ENCODE assay signal across 24 mouse cellular contexts in the genomic region with DNA sequence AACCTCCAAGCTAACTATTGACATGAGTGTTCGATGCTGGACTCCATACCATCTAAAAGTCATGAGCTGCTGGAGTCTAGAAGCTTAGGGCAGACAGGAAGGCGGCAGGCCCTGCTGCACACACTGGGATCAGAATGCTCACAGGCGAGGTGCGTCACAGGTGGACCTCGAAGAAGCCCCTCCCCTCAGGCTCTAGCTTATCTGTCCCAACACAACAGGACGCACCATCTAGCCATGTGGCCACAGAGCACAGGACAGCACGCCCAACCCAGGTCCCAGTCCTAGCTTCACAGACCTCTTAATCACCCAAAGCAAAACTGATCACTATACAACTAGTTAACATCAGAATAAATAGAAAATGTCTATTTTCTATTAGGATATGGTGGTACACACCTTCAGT. TPM values are rescaled to one million over a fixed set of nuclear protein-coding genes. Genes with fewer than 3 reads are reported as not detected.
A peak's percentile ranks its signal among the peaks of the same experiment; 100 is the strongest.
DNase-seq lines count a peak whose midpoint lies in the region; ATAC-seq and TF ChIP-seq lines count a peak whose summit lies in the region.
"Had no signal": no experiment of that assay in that cellular context is flagged by ENCODE, and none has a peak within 500 bp of the region (broad histone marks: within the 10 kb centered on the region; RNA-seq: fewer than 3 reads in every experiment).

No protein-coding gene starts in this region.

- H3K4me3 ChIP-seq in neural tube, embryonic 13.5 days, result no peak overlapping the region
- no peak overlapping the region for H3K4me3 ChIP-seq in neural tube, embryonic 15.5 days (replicated peaks)
- H3K4me3 ChIP-seq in liver, postnatal 0 days (ENCODE audit: low read depth, low read length), result no peak overlapping the region
- H3K4me3 ChIP-seq in gastrocnemius, adult 2 months, result no peak overlapping the region
- no peak overlapping the region for H3K4me3 ChIP-seq in thymus, adult 2 months (ENCODE audit: control insufficient read depth, insufficient read depth, low read length)
- H3K4me3 ChIP-seq: embryonic facial prominence, embryonic 12.5 days; forebrain, embryonic 10.5 days; hindbrain, embryonic 15.5 days; midbrain, embryonic 10.5 days had no signal

- peaks cover 24% of the 10 kb centered on the region for H3K36me3 ChIP-seq in neural tube, embryonic 13.5 days
- H3K36me3 ChIP-seq in neural tube, embryonic 15.5 days, result peaks cover 18% of the 10 kb centered on the region
- peaks cover 11% of the 10 kb centered on the region; the same call in 1 of the 2 replicates for H3K36me3 ChIP-seq in liver, postnatal 0 days (replicated peaks; ENCODE audit: insufficient read depth, low read length)
- H3K36me3 ChIP-seq in thymus, adult 2 months (ENCODE audit: control insufficient read depth, insufficient read depth, low read length), result 0 out of 2 replicates have a peak, but pooled peaks cover 7% of the 10 kb centered on the region

- 86% methylated on average over 7 of the region's 7 CpGs for WGBS in neural tube, embryonic 13.5 days
- WGBS in neural tube, embryonic 15.5 days, result 83% methylated on average over 7 of the region's 7 CpGs
- 52% methylated on average over 7 of the region's 7 CpGs for WGBS in liver, postnatal 0 days (ENCODE audit: insufficient replicate concordance)
- WGBS in thymus, adult 2 months, result 88% methylated on average over 7 of the region's 7 CpGs

- H3K9ac ChIP-seq in neural tube, embryonic 13.5 days, result 0 out of 2 replicates have a peak overlapping the region, but pooled peaks have one; percentile 5
- H3K9ac ChIP-seq in neural tube, embryonic 15.5 days (replicated peaks), result no peak overlapping the region
- 0 out of 2 replicates have a peak overlapping the region, but pooled peaks have one; percentile 26 for H3K9ac ChIP-seq in liver, postnatal 0 days (replicated peaks)
- H3K9ac ChIP-seq: embryonic facial prominence, embryonic 12.5 days; hindbrain, embryonic 15.5 days had no signal

- TF ChIP-seq EP300 in liver, postnatal 0 days (IDR thresholded peaks at IDR 0.05; ENCODE audit: low read depth), result no peak

- peaks cover 45% of the 10 kb centered on the region for H3K4me1 ChIP-seq in neural tube, embryonic 13.5 days (replicated peaks)
- peaks cover 48% of the 10 kb centered on the region for H3K4me1 ChIP-seq in neural tube, embryonic 15.5 days
- peaks cover 37% of the 10 kb centered on the region for H3K4me1 ChIP-seq in liver, postnatal 0 days (ENCODE audit: insufficient read depth)
- peaks cover 30% of the 10 kb centered on the region for H3K4me1 ChIP-seq in thymus, adult 2 months (replicated peaks; ENCODE audit: control insufficient read depth, insufficient read depth, low read length)

- no peaks in the 10 kb centered on the region for H3K27me3 ChIP-seq in neural tube, embryonic 13.5 days
- no peaks in the 10 kb centered on the region for H3K27me3 ChIP-seq in neural tube, embryonic 15.5 days (replicated peaks)
- H3K27me3 ChIP-seq in liver, postnatal 0 days (ENCODE audit: insufficient read depth, low read length), result no peaks in the 10 kb centered on the region
- no peaks in the 10 kb centered on the region for H3K27me3 ChIP-seq in thymus, adult 2 months (ENCODE audit: control insufficient read depth, insufficient read depth, low read length)
- H3K27me3 ChIP-seq: CH12.LX; embryonic facial prominence, embryonic 12.5 days; hindbrain, embryonic 15.5 days had no signal

- H3K9me3 ChIP-seq in neural tube, embryonic 13.5 days, result no peaks in the 10 kb centered on the region
- H3K9me3 ChIP-seq in neural tube, embryonic 15.5 days (replicated peaks), result no peaks in the 10 kb centered on the region
- no peaks in the 10 kb centered on the region for H3K9me3 ChIP-seq in liver, postnatal 0 days (ENCODE audit: low read length)
- H3K9me3 ChIP-seq: embryonic facial prominence, embryonic 12.5 days; forebrain, embryonic 10.5 days; hindbrain, embryonic 15.5 days; midbrain, embryonic 10.5 days had no signal

- TF ChIP-seq POLR2A in thymus, adult 2 months (IDR thresholded peaks at IDR 0.05; ENCODE audit: control insufficient read depth, extremely low read depth, insufficient read depth, low read length, poor library complexity), result no peak

- no peak for TF ChIP-seq CTCF in liver, postnatal 0 days (IDR thresholded peaks at IDR 0.05; ENCODE audit: low read depth)
- TF ChIP-seq CTCF in gastrocnemius, adult 2 months (IDR thresholded peaks at IDR 0.05), result no peak
- TF ChIP-seq CTCF in thymus, adult 2 months (IDR thresholded peaks at IDR 0.05; ENCODE audit: borderline replicate concordance, control insufficient read depth, extremely low read depth, insufficient read depth, low read length, poor library complexity), result no peak

- intact Hi-C loops in gastrocnemius, adult 2 months (cut with DNase I), result no loop called here

- H3K4me2 ChIP-seq in neural tube, embryonic 13.5 days, result no peak overlapping the region
- H3K4me2 ChIP-seq in neural tube, embryonic 15.5 days, result no peak overlapping the region
- no peak overlapping the region for H3K4me2 ChIP-seq in liver, postnatal 0 days (ENCODE audit: low read depth, low read length)
- H3K4me2 ChIP-seq: embryonic facial prominence, embryonic 12.5 days; hindbrain, embryonic 15.5 days had no signal

- peak; percentile 44 for DNase-seq in induced T-regulatory cell, adult 2 months (ENCODE audit: low read depth)
- peak; percentile 22 for DNase-seq in liver, postnatal 0 days
- DNase-seq in gastrocnemius, adult 2 months, result no peak
- DNase-seq in thymus, adult 2 months, result no peak
- no peak for DNase-seq in spleen, adult 12 weeks (ENCODE audit: low spot score)
- DNase-seq: adrenal gland, postnatal 10 days; cerebellum, adult 11-12 months; cerebellum, postnatal 25 days; gastrocnemius, postnatal 25 days; kidney, adult 8-10 months had no signal

- H3K27ac ChIP-seq in neural tube, embryonic 13.5 days (replicated peaks), result no peak overlapping the region
- H3K27ac ChIP-seq in neural tube, embryonic 15.5 days (replicated peaks), result no peak overlapping the region
- no peak overlapping the region for H3K27ac ChIP-seq in liver, postnatal 0 days (ENCODE audit: low read depth)
- no peak overlapping the region for H3K27ac ChIP-seq in gastrocnemius, adult 2 months
- H3K27ac ChIP-seq in thymus, adult 2 months (ENCODE audit: control insufficient read depth, insufficient read depth, low read length), result no peak overlapping the region
- H3K27ac ChIP-seq: embryonic facial prominence, embryonic 12.5 days; forebrain, embryonic 10.5 days; hindbrain, embryonic 15.5 days; midbrain, embryonic 10.5 days had no signal

- ATAC-seq in neural tube, embryonic 13.5 days (ENCODE audit: low read depth), result no peak
- no peak for ATAC-seq in neural tube, embryonic 15.5 days (ENCODE audit: low FRiP score)
- ATAC-seq in liver, postnatal 0 days, result peak; percentile 18
- ATAC-seq: lung, postnatal 0 days had no signal

RNA-seq across cellular contexts. Expression of a gene that starts 4.4 kb away (rescaled TPM):
- 91.2 and 106 TPM in 2 replicates for polyA plus RNA-seq in neural tube, embryonic 13.5 days (2015; fragmentation: Nextera tagmentation; extraction: Ambion mirVana)
- polyA plus RNA-seq in neural tube, embryonic 15.5 days (2015; fragmentation: Nextera tagmentation; extraction: Ambion mirVana), result 85.4 and 90.7 TPM in 2 replicates
- polyA plus RNA-seq in liver, postnatal 0 days (2015; fragmentation: Nextera tagmentation; extraction: Ambion mirVana), result 20.9 and 21.7 TPM in 2 replicates
- 10 to 100 TPM; 28.0 to 39.7 TPM for total RNA-seq in gastrocnemius, adult 2 months (2021)
- 61.4 and 63.9 TPM in 2 replicates for polyA plus RNA-seq in thymus, adult 2 months (2012; rRNA removed)

RNA-seq across cellular contexts. Expression of a gene that starts 42.7 kb away (rescaled TPM):
- polyA plus RNA-seq in neural tube, embryonic 13.5 days (2015; fragmentation: Nextera tagmentation; extraction: Ambion mirVana), result 7.9 and 8.2 TPM in 2 replicates
- 17.5 and 20.2 TPM in 2 replicates for polyA plus RNA-seq in neural tube, embryonic 15.5 days (2015; fragmentation: Nextera tagmentation; extraction: Ambion mirVana)
- polyA plus RNA-seq in liver, postnatal 0 days (2015; fragmentation: Nextera tagmentation; extraction: Ambion mirVana), result not detected in 2 replicates
- total RNA-seq in gastrocnemius, adult 2 months (2021), result not detected
- polyA plus RNA-seq in thymus, adult 2 months (2012; rRNA removed), result 0.24 and 0.27 TPM in 2 replicates
- total RNA-seq: gastrocnemius, postnatal 25 days; heart, adult 8-10 months had no signal

RNA-seq across cellular contexts. Expression of a gene that starts 57.6 kb away (rescaled TPM):
- polyA plus RNA-seq in neural tube, embryonic 13.5 days (2015; fragmentation: Nextera tagmentation; extraction: Ambion mirVana), result not detected in 2 replicates
- 20.5 TPM in 1 of 2 replicates, not detected in the other for polyA plus RNA-seq in neural tube, embryonic 15.5 days (2015; fragmentation: Nextera tagmentation; extraction: Ambion mirVana)
- 1.2 and 26.9 TPM in 2 replicates for polyA plus RNA-seq in liver, postnatal 0 days (2015; fragmentation: Nextera tagmentation; extraction: Ambion mirVana)
- total RNA-seq in gastrocnemius, adult 2 months (2021), result not detected
- 1.3 and 5.4 TPM in 2 replicates for polyA plus RNA-seq in thymus, adult 2 months (2012; rRNA removed)
- total RNA-seq: adrenal gland, postnatal 10 days; CH12.LX; gastrocnemius, postnatal 25 days; heart, adult 8-10 months; layer of hippocampus, postnatal 14 days; left cerebral cortex, postnatal 10 days had no signal
- polyA plus RNA-seq: brain, embryonic 14.5 days; embryonic facial prominence, embryonic 12.5 days; forebrain, embryonic 10.5 days; heart, postnatal 0 days; midbrain, embryonic 10.5 days; neural tube, embryonic 14.5 days had no signal

Comparison
In these comparisons a context has a peak if more than half of its experiments do, and no peak if none do; other contexts are left out.
1. DNase-seq: peak in induced T-regulatory cell, adult 2 months (single experiment) and liver, postnatal 0 days (single experiment); none in gastrocnemius, adult 2 months (single experiment), thymus, adult 2 months (single experiment) and spleen, adult 12 weeks (single experiment).